Mouse (Mus musculus): Measurements from ENCODE around the gene Dip2b.

Dip2b gene

GRCm38 (mm10) chr15:100126456-100127107, 88.1 kb downstream of the Dip2b start:
- peak; percentile 69 for DNase-seq (ENCODE audit: low read depth, low spot score)

GRCm38 (mm10) chr15:100129151-100129790, 90.8 kb downstream of the Dip2b start:
- no peak for DNase-seq (ENCODE audit: low read depth, low spot score)

DNA sequence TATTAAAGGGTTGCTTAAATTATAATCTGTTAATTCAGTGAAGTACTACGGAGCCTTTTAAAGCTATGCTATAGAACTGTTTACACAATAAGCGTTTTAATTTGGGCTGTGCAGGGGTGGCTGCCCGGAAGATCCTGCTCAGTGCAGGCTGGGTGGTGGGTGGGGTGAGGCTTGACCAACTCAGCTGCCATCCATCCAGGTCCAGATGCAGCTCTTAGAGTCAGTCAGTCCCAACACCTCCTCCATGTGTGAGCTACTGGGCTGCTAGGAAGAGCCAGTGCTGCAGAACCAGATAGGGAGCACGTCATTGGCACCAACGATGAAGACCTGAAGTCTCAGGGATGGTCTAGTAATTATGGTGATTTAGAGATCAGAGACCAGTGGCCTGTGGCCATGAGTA, 101.2 kb downstream of the Dip2b start:
- DNase-seq (ENCODE audit: low read depth, low spot score), result no peak

DNA sequence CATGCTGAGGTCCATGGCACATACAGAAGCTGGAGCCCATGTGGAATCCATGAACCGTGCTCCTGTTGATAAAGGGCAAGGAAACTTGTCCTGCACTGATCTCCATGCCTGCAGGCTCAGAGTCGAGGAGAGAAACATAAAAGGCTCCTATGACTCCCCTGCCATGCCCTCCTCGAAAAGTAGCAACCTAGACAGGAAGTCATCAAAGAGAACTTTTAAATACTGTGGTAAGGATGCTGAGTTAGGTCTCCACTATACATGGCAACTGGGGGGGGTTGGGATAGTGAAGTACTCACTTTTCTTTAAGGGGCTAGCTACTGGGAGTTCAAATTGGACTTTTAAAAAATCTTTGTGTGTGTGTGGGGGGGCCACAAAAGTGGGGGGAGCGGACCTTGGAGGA, 102.0 kb downstream of the Dip2b start:
- no peak for DNase-seq (ENCODE audit: low read depth, low spot score)

GRCm38 (mm10) chr15:100143091-100143801, 104.8 kb downstream of the Dip2b start:
- DNase-seq (ENCODE audit: low read depth, low spot score), result no peak

GRCm38 (mm10) chr15:100144854-100145824, 106.7 kb downstream of the Dip2b start:
- DNase-seq (ENCODE audit: low read depth, low spot score), result no peak

GRCm38 (mm10) chr15:100145917-100146316, 107.5 kb downstream of the Dip2b start:
- no peak for DNase-seq (ENCODE audit: low read depth, low spot score)

GRCm38 (mm10) chr15:100150593-100150992, 112.1 kb downstream of the Dip2b start:
- no peak for DNase-seq (ENCODE audit: low read depth, low spot score)

- no peak for DNase-seq (ENCODE audit: low read depth, low spot score)
These were observed 113.9 kb downstream of the Dip2b start for GRCm38 (mm10) chr15:100152321-100152720.

- DNase-seq (ENCODE audit: low read depth, low spot score), result no peak
These were observed 114.6 kb downstream of the Dip2b start for GRCm38 (mm10) chr15:100153024-100153423.

GRCm38 (mm10) chr15:100156095-100156707, 117.7 kb downstream of the Dip2b start:
- no peak for DNase-seq (ENCODE audit: low read depth, low spot score)

- no peak for DNase-seq (ENCODE audit: low read depth, low spot score)
These were observed 118.5 kb downstream of the Dip2b start for GRCm38 (mm10) chr15:100156781-100157470.

GRCm38 (mm10) chr15:100158985-100159384, 120.5 kb downstream of the Dip2b start:
- DNase-seq (ENCODE audit: low read depth, low spot score), result no peak

DNA sequence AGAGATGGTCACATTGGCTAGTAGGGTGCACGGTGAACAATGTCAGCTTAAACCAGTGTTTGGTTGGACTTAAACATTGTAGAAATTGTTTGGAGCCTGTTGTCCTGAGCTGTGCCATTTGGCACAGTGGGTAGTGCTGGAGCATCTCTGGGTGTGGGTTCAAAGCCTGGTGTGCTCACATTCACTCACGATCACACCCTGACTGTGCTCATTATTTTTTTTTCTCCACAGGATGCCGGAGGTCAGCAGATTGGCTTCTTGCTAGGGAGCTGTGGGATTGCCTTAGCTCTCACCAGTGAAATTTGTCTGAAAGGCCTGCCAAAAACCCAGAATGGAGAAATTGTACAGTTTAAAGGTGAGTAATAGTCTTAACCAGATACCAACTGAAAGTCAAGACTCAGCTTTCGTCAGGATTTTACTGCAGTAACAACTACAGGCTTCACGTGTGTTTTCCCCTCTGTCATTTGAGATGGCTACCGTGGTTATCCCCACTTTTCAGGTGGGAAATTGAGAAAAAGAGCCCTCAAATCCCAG, 123.3 kb downstream of the Dip2b start:
- DNase-seq (ENCODE audit: low read depth, low spot score), result no peak

DNA sequence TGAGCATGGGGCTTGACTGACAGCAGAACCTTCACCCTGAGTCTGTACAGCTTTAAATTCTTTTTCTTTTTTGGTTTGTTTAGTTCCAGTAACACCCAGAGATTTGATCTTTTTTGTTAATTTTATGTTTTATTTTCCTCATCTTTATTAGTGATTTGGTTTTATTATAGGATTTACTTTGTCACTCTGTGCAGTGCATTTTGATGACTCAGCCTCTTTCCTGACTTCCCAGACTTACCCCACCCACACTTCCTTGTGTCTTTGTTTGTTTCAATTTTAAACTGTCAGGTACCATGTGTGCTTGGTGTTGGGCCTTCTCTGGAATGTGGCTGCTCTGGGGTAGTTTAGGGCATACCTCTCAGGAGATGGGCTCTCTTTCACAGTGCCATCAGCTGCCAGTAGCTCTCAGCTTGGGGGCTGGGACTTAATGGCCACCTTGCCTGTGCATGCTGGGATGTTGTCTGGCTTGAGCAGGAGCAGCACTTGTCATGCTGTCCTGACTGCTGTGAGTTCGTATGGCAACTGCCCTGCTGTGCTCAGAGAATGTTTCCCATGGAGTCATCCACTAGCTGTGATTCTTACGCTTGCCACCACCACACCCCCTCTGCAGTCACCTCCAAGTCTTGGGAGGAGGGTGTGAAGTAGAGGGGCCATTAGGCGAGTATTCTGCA, 125.1 kb downstream of the Dip2b start:
- no peak for DNase-seq (ENCODE audit: low read depth, low spot score)

DNA sequence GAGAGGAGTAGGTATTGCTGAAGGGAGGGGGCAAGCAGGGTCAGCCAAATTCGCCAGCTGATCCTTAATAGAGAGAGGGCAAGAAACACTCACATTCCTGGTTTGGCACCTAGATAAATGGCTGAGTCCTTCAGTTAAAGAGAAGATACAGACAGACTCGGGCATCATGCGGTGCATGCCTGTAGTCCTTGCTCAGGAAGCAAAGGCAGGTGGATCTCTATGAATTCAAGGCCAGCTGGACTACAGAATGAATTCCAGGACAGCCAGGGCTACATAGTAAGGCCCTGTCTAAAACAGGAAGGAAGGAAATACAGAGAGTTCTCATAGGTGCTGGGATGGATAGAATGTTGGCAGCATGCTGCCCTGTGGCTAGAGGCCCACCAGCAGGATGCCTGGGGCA, 128.0 kb downstream of the Dip2b start:
- no peak for DNase-seq (ENCODE audit: low read depth, low spot score)

- DNase-seq (ENCODE audit: low read depth, low spot score), result no peak
These were observed 129.3 kb downstream of the Dip2b start for GRCm38 (mm10) chr15:100167791-100168190.

DNA sequence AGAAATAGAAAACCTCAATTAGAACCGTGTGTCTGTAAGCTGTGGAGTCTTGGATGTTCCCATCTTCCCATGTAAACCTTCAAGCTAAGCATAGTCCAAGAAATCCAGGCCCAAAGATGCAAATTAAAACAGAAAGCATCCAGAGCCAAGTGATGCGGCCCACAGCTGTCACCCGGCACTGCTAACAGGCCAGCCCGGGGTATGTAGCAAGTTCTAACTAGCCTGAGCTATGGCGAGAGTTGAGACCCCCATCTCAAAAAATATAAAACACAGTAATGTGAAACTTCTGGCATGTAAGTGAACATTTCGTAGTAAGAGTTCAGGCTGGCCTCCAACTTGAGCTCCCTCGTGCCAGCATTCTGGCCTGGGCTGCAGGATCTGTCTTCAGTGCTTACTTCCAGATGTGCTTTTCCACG, 129.7 kb downstream of the Dip2b start:
- no peak for DNase-seq (ENCODE audit: low read depth, low spot score)

DNA sequence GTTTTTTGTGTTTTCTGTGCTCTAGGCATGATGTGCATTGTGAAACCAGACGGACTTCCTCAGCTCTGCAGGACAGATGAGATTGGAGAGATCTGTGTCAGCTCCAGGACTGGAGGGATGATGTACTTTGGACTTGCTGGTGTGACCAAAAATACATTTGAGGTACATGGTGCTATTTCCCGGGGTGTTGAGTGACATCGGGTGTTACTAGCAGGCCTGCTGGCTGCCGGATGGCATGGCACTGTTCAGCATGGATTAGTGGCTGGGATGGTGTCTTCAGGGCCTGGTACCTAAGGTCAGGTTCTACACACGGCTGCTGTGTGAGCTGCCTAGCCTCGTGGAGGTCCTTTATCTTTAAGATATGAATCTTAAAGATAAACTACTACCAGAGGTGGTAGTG, 136.7 kb downstream of the Dip2b start:
- no peak for DNase-seq (ENCODE audit: low read depth, low spot score)

DNA sequence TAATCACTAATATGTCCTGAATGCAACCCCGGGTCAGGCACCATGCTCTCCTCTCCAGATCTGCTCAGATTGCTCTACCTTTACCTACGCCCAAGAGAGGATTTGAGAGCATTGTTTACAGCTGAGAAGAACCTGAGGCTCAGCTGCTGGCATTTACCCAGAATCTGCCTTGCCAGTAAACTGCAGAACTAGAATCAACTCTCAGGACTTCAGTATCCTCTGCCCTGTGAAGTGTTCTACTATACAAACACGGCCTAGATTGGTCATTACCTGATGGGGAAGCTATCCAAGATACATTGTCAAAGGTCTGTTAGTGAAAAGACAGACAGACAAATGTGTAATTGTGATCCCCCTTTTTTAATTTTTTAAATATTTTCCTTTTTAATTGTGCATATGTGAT, 138.7 kb downstream of the Dip2b start:
- no peak for DNase-seq (ENCODE audit: low read depth, low spot score)
